Mouse (Mus musculus): ENCODE measurements around the gene Hs6st3.

Gene Hs6st3

GRCm38 (mm10) chr14:119642874-119643273 is 504.7 kb downstream of the Hs6st3 start:
- DNase-seq (ENCODE audit: low spot score): no peak

GRCm38 (mm10) chr14:119643840-119644239 is 505.7 kb downstream of the Hs6st3 start:
- DNase-seq (ENCODE audit: low spot score): no peak

GRCm38 (mm10) chr14:119656936-119657335 is 518.8 kb downstream of the Hs6st3 start:
- DNase-seq (ENCODE audit: low spot score): no peak

GRCm38 (mm10) chr14:119665741-119666141 is 527.6 kb downstream of the Hs6st3 start:
- DNase-seq (ENCODE audit: low spot score): no peak

- no peak for DNase-seq (ENCODE audit: low spot score)
Measured at GRCm38 (mm10) chr14:119667421-119667820, 529.3 kb downstream of the Hs6st3 start.

GRCm38 (mm10) chr14:119670836-119671587 is 532.9 kb downstream of the Hs6st3 start:
- no peak for DNase-seq (ENCODE audit: low spot score)

- DNase-seq (ENCODE audit: low spot score): no peak
Measured at GRCm38 (mm10) chr14:119678574-119678973, 540.4 kb downstream of the Hs6st3 start.

- no peak for DNase-seq (ENCODE audit: low spot score)
Measured at GRCm38 (mm10) chr14:119680052-119680451, 541.9 kb downstream of the Hs6st3 start.

GRCm38 (mm10) chr14:119687885-119688284 is 549.7 kb downstream of the Hs6st3 start:
- no peak for DNase-seq (ENCODE audit: low spot score)

- DNase-seq (ENCODE audit: low spot score): no peak
Measured at GRCm38 (mm10) chr14:119699982-119700381, 561.8 kb downstream of the Hs6st3 start.

GRCm38 (mm10) chr14:119714712-119715111 is 576.6 kb downstream of the Hs6st3 start:
- no peak for DNase-seq (ENCODE audit: low spot score)

GRCm38 (mm10) chr14:119717323-119717722 is 579.2 kb downstream of the Hs6st3 start:
- no peak for DNase-seq (ENCODE audit: low spot score)

- no peak for DNase-seq (ENCODE audit: low spot score)
Measured at GRCm38 (mm10) chr14:119725102-119725501, 587.0 kb downstream of the Hs6st3 start.

GRCm38 (mm10) chr14:119731436-119732080 is 593.4 kb downstream of the Hs6st3 start:
- no peak for DNase-seq (ENCODE audit: low spot score)

- no peak for DNase-seq (ENCODE audit: low spot score)
Measured at GRCm38 (mm10) chr14:119732219-119732618, 594.1 kb downstream of the Hs6st3 start.

- DNase-seq (ENCODE audit: low spot score): no peak
Measured at GRCm38 (mm10) chr14:119737408-119737961, 599.3 kb downstream of the Hs6st3 start.

- no peak for DNase-seq (ENCODE audit: low spot score)
Measured at GRCm38 (mm10) chr14:119741791-119742190, 603.6 kb downstream of the Hs6st3 start.

GRCm38 (mm10) chr14:119761376-119761775 is 623.2 kb downstream of the Hs6st3 start:
- DNase-seq (ENCODE audit: low spot score): no peak

GRCm38 (mm10) chr14:119772040-119772439 is 633.9 kb downstream of the Hs6st3 start:
- DNase-seq (ENCODE audit: low spot score): no peak

- DNase-seq (ENCODE audit: low spot score): no peak
Measured at GRCm38 (mm10) chr14:119776261-119776660, 638.1 kb downstream of the Hs6st3 start.

GRCm38 (mm10) chr14:119779982-119780588 is 641.9 kb downstream of the Hs6st3 start:
- no peak for DNase-seq (ENCODE audit: low spot score)

- no peak for DNase-seq (ENCODE audit: low spot score)
Measured at GRCm38 (mm10) chr14:119781111-119781510, 643.0 kb downstream of the Hs6st3 start.

GRCm38 (mm10) chr14:119789457-119789856 is 651.3 kb downstream of the Hs6st3 start:
- no peak for DNase-seq (ENCODE audit: low spot score)
